Mouse (Mus musculus) WW6 (cell line): ENCODE results near the gene Mmp15.
"Not testable (repeated sequence)": the region's sequence is repeated elsewhere in the genome, so short reads cannot be mapped to it uniquely, and the experiment has no call there.

Experiments
- DNase-seq: peaks from one replicate; pipeline ENCODE4 v3.0.0-alpha.2; 2013; ENCODE audit warnings: low read depth, low spot score

The Mmp15 gene

GRCm38 (mm10) chr8:95377101-95377500, 25.0 kb downstream of the Mmp15 start:
- DNase-seq, result no peak

GRCm38 (mm10) chr8:95377863-95378291, 25.8 kb downstream of the Mmp15 start:
- no peak for DNase-seq

- DNase-seq, result not testable (repeated sequence)
Observed at GRCm38 (mm10) chr8:95378928-95379327, 26.9 kb downstream of the Mmp15 start.

GRCm38 (mm10) chr8:95380953-95381352, 28.9 kb downstream of the Mmp15 start:
- DNase-seq, result no peak

GRCm38 (mm10) chr8:95381595-95381994, 29.5 kb downstream of the Mmp15 start:
- no peak for DNase-seq

GRCm38 (mm10) chr8:95384501-95384900, 32.4 kb downstream of the Mmp15 start:
- DNase-seq, result no peak

GRCm38 (mm10) chr8:95386037-95386436, 34.0 kb downstream of the Mmp15 start:
- DNase-seq, result no peak

GRCm38 (mm10) chr8:95387221-95387620, 35.2 kb downstream of the Mmp15 start:
- DNase-seq, result no peak

GRCm38 (mm10) chr8:95387936-95388335, 35.9 kb downstream of the Mmp15 start:
- no peak for DNase-seq

GRCm38 (mm10) chr8:95390312-95390711, 38.2 kb downstream of the Mmp15 start:
- no peak for DNase-seq

GRCm38 (mm10) chr8:95391101-95391500, 39.0 kb downstream of the Mmp15 start:
- DNase-seq, result no peak

- no peak for DNase-seq
Observed at GRCm38 (mm10) chr8:95392604-95393003, 40.5 kb downstream of the Mmp15 start.

- no peak for DNase-seq
Observed at GRCm38 (mm10) chr8:95395186-95395918, 43.3 kb downstream of the Mmp15 start.

GRCm38 (mm10) chr8:95396752-95397151, 44.7 kb downstream of the Mmp15 start:
- DNase-seq, result no peak

- no peak for DNase-seq
Observed at GRCm38 (mm10) chr8:95397201-95397600, 45.1 kb downstream of the Mmp15 start.

GRCm38 (mm10) chr8:95399131-95399530, 47.1 kb downstream of the Mmp15 start:
- no peak for DNase-seq

GRCm38 (mm10) chr8:95401091-95401490, 49.0 kb downstream of the Mmp15 start:
- no peak for DNase-seq

- no peak for DNase-seq
Observed at GRCm38 (mm10) chr8:95409518-95409917, 57.5 kb downstream of the Mmp15 start.

- DNase-seq, result no peak
Observed at GRCm38 (mm10) chr8:95411309-95411972, 59.4 kb downstream of the Mmp15 start.

GRCm38 (mm10) chr8:95422193-95422810, 70.2 kb downstream of the Mmp15 start:
- DNase-seq, result no peak
